In genomic region chr8:3648268-3648667, GRCm38 (mm10) we compare ENCODE assay signal across 27 mouse cellular contexts. TPM values are rescaled to one million over a fixed set of nuclear protein-coding genes. Genes with fewer than 3 reads are reported as not detected.
DNase-seq lines count a peak whose midpoint lies in the region; ATAC-seq and TF ChIP-seq lines count a peak whose summit lies in the region.
"Had no signal": no experiment of that assay in that cellular context is flagged by ENCODE, and none has a peak within 500 bp of the region (broad histone marks: within the 10 kb centered on the region; RNA-seq: fewer than 3 reads in every experiment).

No protein-coding gene starts in this region.

- H3K36me3 ChIP-seq in lung, postnatal 0 days (ENCODE audit: insufficient read depth, low read length) = no peaks in the 10 kb centered on the region
- no peaks in the 10 kb centered on the region for H3K36me3 ChIP-seq in hindbrain, embryonic 14.5 days (replicated peaks; ENCODE audit: control insufficient read depth, insufficient read depth)
- H3K36me3 ChIP-seq: heart, embryonic 13.5 days; neural tube, embryonic 15.5 days had no signal

- H3K27me3 ChIP-seq in lung, postnatal 0 days (replicated peaks; ENCODE audit: insufficient read depth, low read length) = no peaks in the 10 kb centered on the region
- no peaks in the 10 kb centered on the region for H3K27me3 ChIP-seq in hindbrain, embryonic 14.5 days (ENCODE audit: control insufficient read depth, insufficient read depth, low read length)
- H3K27me3 ChIP-seq: neural tube, embryonic 15.5 days had no signal

- no peaks in the 10 kb centered on the region for H3K9me3 ChIP-seq in lung, postnatal 0 days (ENCODE audit: low read length)
- no peaks in the 10 kb centered on the region for H3K9me3 ChIP-seq in hindbrain, embryonic 14.5 days (ENCODE audit: control insufficient read depth, low read length)
- H3K9me3 ChIP-seq: heart, embryonic 13.5 days; neural tube, embryonic 15.5 days had no signal

- TF ChIP-seq EP300 in lung, postnatal 0 days (IDR thresholded peaks at IDR 0.05) = no peak

- ATAC-seq in lung, postnatal 0 days = peak; percentile 47; the same call in 1 of the 2 replicates
- no peak for ATAC-seq in hindbrain, embryonic 14.5 days (ENCODE audit: low FRiP score)
- ATAC-seq in frontal cortex, adult (ENCODE audit: low TSS enrichment) = no peak
- ATAC-seq: forebrain, embryonic 14.5 days; intestine, postnatal 0 days had no signal

- no peak for TF ChIP-seq POLR2A in bone marrow macrophage, adult 2 months (IDR thresholded peaks at IDR 0.05; ENCODE audit: borderline replicate concordance, low read depth, low read length)

- WGBS in lung, postnatal 0 days = 45% methylated on average over 2 of the region's 2 CpGs
- 62% methylated on average over 2 of the region's 2 CpGs for WGBS in hindbrain, embryonic 14.5 days

- H3K4me3 ChIP-seq in lung, postnatal 0 days (ENCODE audit: low read depth, low read length) = no peak overlapping the region
- H3K4me3 ChIP-seq in bone marrow macrophage, adult 2 months (ENCODE audit: insufficient read depth, low read length) = peak overlapping the region; percentile 55
- no peak overlapping the region for H3K4me3 ChIP-seq in hindbrain, embryonic 14.5 days (replicated peaks; ENCODE audit: low read length)
- H3K4me3 ChIP-seq: heart, embryonic 13.5 days; neural tube, embryonic 15.5 days had no signal

- H3K4me2 ChIP-seq in lung, postnatal 0 days (replicated peaks; ENCODE audit: low read depth, low read length) = no peak overlapping the region
- no peak overlapping the region for H3K4me2 ChIP-seq in hindbrain, embryonic 14.5 days (replicated peaks)
- H3K4me2 ChIP-seq: midbrain, embryonic 11.5 days; neural tube, embryonic 15.5 days had no signal

- no peaks in the 10 kb centered on the region for H3K4me1 ChIP-seq in lung, postnatal 0 days (ENCODE audit: insufficient read depth, low read depth, low read length)
- peaks cover 34% of the 10 kb centered on the region for H3K4me1 ChIP-seq in bone marrow macrophage, adult 2 months (ENCODE audit: control insufficient read depth, insufficient read depth, low read length)
- H3K4me1 ChIP-seq in hindbrain, embryonic 14.5 days (replicated peaks; ENCODE audit: control insufficient read depth, insufficient read depth, low read length) = no peaks in the 10 kb centered on the region
- H3K4me1 ChIP-seq: heart, embryonic 13.5 days; neural tube, embryonic 15.5 days had no signal

- DNase-seq in lung, postnatal 0 days (ENCODE audit: low spot score) = peak; percentile 75
- no peak for DNase-seq in lung, postnatal 14 days
- peak; percentile 71 for DNase-seq in lung, postnatal 36 days
- DNase-seq in hindbrain, embryonic 14.5 days (ENCODE audit: low spot score) = no peak
- DNase-seq in layer of hippocampus, adult 8-10 months (ENCODE audit: low spot score in 2 of 2) = no peak
- DNase-seq: adrenal gland, postnatal 36 days; cerebellum, adult 2 months; cerebellum, postnatal 25 days; gastrocnemius, postnatal 14 days; heart, postnatal 14 days; kidney, postnatal 4 days; layer of hippocampus, adult 9-11 months; thymus, adult 2 months had no signal

- H3K27ac ChIP-seq in lung, postnatal 0 days (ENCODE audit: low read length) = no peak overlapping the region
- peak overlapping the region; percentile 96 for H3K27ac ChIP-seq in bone marrow macrophage, adult 2 months (ENCODE audit: insufficient read depth, low read depth, low read length)
- H3K27ac ChIP-seq in hindbrain, embryonic 14.5 days = no peak overlapping the region
- H3K27ac ChIP-seq: heart, embryonic 13.5 days; neural tube, embryonic 15.5 days; stomach, postnatal 0 days had no signal

- no peak for TF ChIP-seq CTCF in lung, postnatal 0 days (IDR thresholded peaks at IDR 0.05)
- TF ChIP-seq CTCF in bone marrow macrophage, adult 2 months (IDR thresholded peaks at IDR 0.05; ENCODE audit: low read depth, low read length) = no peak

- no peak overlapping the region for H3K9ac ChIP-seq in lung, postnatal 0 days (replicated peaks; ENCODE audit: low read depth)
- no peak overlapping the region for H3K9ac ChIP-seq in hindbrain, embryonic 14.5 days
- H3K9ac ChIP-seq: heart, embryonic 13.5 days; neural tube, embryonic 15.5 days had no signal

RNA-seq across cellular contexts. Expression of gene Retn, which starts 7.3 kb away (rescaled TPM):
- polyA plus RNA-seq in lung, postnatal 0 days (2015; fragmentation: Nextera tagmentation; extraction: Ambion mirVana) = not detected in 2 replicates
- polyA plus RNA-seq in bone marrow macrophage, adult 2 months (2012; ENCODE audit: insufficient read depth, insufficient read length, missing spikeins) = not detected in 2 replicates
- polyA plus RNA-seq in hindbrain, embryonic 14.5 days (2014; fragmentation: Nextera tagmentation; extraction: Ambion mirVana) = 0.25 and 0.39 TPM in 2 replicates
- 1 to 10 TPM in 1 of 4 experiments, under 1 TPM in 3; 0.61 to 1.3 (median 0.75) TPM for total RNA-seq in layer of hippocampus, adult 8-10 months (2022)
- total RNA-seq: midbrain, postnatal 0 days had no signal
- polyA plus RNA-seq: heart, embryonic 13.5 days; hindbrain, embryonic 11.5 days; intestine, postnatal 0 days; stomach, postnatal 0 days had no signal

RNA-seq across cellular contexts. Expression of gene Mcemp1, which starts 17.3 kb away (rescaled TPM):
- 19.3 and 20.2 TPM in 2 replicates for polyA plus RNA-seq in lung, postnatal 0 days (2015; fragmentation: Nextera tagmentation; extraction: Ambion mirVana)
- 2.0 and 3.1 TPM in 2 replicates for polyA plus RNA-seq in bone marrow macrophage, adult 2 months (2012; ENCODE audit: insufficient read depth, insufficient read length, missing spikeins)
- polyA plus RNA-seq in hindbrain, embryonic 14.5 days (2014; fragmentation: Nextera tagmentation; extraction: Ambion mirVana) = 0.13 TPM in 2 replicates
- under 1 TPM in 2 of 4 experiments, not detected in 2; 0.25 to 0.31 TPM for total RNA-seq in layer of hippocampus, adult 8-10 months (2022)
- total RNA-seq: gastrocnemius, postnatal 14 days; midbrain, postnatal 0 days had no signal
- polyA plus RNA-seq: forebrain, embryonic 14.5 days; heart, embryonic 13.5 days had no signal

RNA-seq across cellular contexts. Expression of gene Stxbp2, which starts 17.5 kb away (rescaled TPM):
- polyA plus RNA-seq in lung, postnatal 0 days (2015; fragmentation: Nextera tagmentation; extraction: Ambion mirVana) = 87.1 and 94.2 TPM in 2 replicates
- 312 and 315 TPM in 2 replicates for polyA plus RNA-seq in bone marrow macrophage, adult 2 months (2012; ENCODE audit: insufficient read depth, insufficient read length, missing spikeins)
- polyA plus RNA-seq in hindbrain, embryonic 14.5 days (2014; fragmentation: Nextera tagmentation; extraction: Ambion mirVana) = 23.3 and 32.3 TPM in 2 replicates
- 10 to 100 TPM; 59.8 to 87.1 (median 69.4) TPM for total RNA-seq in layer of hippocampus, adult 8-10 months (2022)

RNA-seq across cellular contexts. Expression of gene Pcp2, which starts 22.9 kb away (rescaled TPM):
- 0.08 TPM in 1 of 2 replicates, not detected in the other for polyA plus RNA-seq in lung, postnatal 0 days (2015; fragmentation: Nextera tagmentation; extraction: Ambion mirVana)
- polyA plus RNA-seq in bone marrow macrophage, adult 2 months (2012; ENCODE audit: insufficient read depth, insufficient read length, missing spikeins) = not detected in 2 replicates
- polyA plus RNA-seq in hindbrain, embryonic 14.5 days (2014; fragmentation: Nextera tagmentation; extraction: Ambion mirVana) = 1.0 and 6.3 TPM in 2 replicates
- not detected for total RNA-seq in layer of hippocampus, adult 8-10 months (2022)
- total RNA-seq: adrenal gland, postnatal 36 days; heart, adult 18-20 months; heart, postnatal 14 days; left cerebral cortex, adult 18-20 months; left cerebral cortex, postnatal 36 days had no signal
- polyA plus RNA-seq: heart, embryonic 13.5 days; intestine, postnatal 0 days; limb, embryonic 14.5 days; stomach, postnatal 0 days had no signal

RNA-seq across cellular contexts. Expression of gene Fcor, which starts 23.9 kb away (rescaled TPM):
- polyA plus RNA-seq in lung, postnatal 0 days (2015; fragmentation: Nextera tagmentation; extraction: Ambion mirVana) = 6.9 and 9.1 TPM in 2 replicates
- polyA plus RNA-seq in bone marrow macrophage, adult 2 months (2012; ENCODE audit: insufficient read depth, insufficient read length, missing spikeins) = 3.6 and 4.5 TPM in 2 replicates
- 14.9 and 23.1 TPM in 2 replicates for polyA plus RNA-seq in hindbrain, embryonic 14.5 days (2014; fragmentation: Nextera tagmentation; extraction: Ambion mirVana)
- 10 to 100 TPM in 3 of 4 experiments, 1 to 10 TPM in 1; 9.9 to 18.1 (median 14.7) TPM for total RNA-seq in layer of hippocampus, adult 8-10 months (2022)

Comparison
In these comparisons a context has a peak if more than half of its experiments do, and no peak if none do; other contexts are left out.
1. DNase-seq: peak in lung, postnatal 0 days (single experiment) and lung, postnatal 36 days (single experiment); none in lung, postnatal 14 days (single experiment), hindbrain, embryonic 14.5 days (single experiment) and layer of hippocampus, adult 8-10 months (0 of 2).